Mouse (Mus musculus) kidney, adult 11 months (tissue): ENCODE data around the gene Fam110a.

Source experiments
- DNase-seq: peaks from one replicate; pipeline ENCODE4 v3.0.0; 2022

The Fam110a gene

DNA sequence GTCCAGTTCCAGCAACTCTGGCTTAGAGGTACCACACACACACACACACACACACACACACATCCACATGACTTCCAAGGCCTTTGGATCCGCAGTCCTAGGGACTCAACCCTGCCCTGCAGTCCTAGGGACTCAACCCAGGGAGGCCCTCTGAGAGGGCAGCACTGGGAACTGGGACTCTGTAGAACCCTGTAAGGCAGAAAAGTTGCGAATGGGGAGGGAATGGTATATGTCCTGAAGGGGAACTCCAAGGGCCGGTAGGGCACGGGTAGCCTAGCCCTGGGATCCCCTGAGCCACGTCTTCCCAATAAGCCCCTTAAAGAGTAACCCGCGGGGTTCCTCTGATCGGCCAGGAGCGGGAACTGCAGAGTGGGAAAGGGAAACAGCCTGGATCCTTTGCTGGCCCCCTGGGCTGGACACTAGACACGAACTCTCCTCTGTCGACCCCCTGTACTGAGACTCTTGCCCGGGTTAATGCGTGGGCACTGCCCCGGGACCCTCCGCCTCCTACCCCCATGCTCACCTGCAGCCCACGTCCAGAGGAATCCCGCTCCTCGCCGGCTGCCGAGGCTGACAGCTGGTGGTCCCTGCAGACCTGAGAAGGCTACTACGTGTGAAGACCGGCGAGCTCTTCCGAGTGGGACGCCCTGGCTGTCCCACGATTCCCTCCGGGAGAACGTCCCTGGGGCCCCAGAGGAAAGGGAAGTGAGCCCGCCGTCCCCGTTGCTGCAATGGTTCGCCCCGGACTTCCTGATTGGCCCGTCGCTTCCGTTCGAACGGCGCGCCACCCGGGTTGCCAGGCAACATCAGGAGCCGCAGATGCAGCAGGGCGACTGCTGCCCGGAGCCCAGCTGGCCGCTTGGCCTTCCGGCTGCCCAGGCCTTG is at the start of gene Fam110a:
TSS of gene Fam110a (minus strand) at position 750 of the 885 bp plus-strand sequence.
- DNase-seq, result peak; percentile 94

DNA sequence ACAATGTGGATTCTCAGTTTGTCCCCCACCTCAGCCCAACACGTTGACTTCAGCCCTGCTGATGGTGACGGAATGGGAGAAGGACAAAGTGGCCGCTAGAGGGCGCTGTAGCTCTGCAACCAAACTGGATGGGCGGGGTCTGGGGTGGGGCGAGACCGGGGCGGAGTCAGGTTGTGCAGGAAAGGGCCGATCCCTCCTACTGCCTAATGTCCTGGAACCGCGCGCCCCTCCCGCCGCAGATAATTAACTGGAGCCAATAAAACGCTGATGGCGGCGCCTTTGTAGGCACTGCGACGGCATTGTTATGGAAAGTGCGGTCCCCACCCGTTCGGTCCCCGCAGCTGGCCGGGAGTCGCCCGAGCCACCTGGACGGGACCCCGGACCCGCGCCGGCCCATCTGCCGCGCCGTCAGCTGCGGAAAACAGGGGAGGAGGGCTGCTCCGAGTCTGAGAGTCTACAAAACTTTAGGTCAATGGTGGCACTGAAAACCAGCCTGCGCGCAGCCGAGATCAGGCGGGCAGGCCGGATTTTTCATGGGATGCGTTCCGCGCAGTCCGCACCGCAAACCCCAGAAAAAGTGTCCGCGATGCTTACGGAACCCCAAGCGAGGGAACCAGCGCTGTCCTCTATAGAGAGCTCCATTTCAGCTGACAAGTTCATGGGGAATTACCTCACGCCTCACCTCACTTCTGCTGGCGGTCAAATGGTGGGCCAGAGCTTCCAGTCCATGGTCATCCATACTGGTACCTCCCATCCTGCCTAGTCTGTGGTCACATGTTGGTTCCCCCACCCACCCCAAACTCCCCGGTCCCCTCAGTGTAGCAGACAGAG is 49.4 kb upstream of the Fam110a start:
- peak; percentile 80 for DNase-seq

DNA sequence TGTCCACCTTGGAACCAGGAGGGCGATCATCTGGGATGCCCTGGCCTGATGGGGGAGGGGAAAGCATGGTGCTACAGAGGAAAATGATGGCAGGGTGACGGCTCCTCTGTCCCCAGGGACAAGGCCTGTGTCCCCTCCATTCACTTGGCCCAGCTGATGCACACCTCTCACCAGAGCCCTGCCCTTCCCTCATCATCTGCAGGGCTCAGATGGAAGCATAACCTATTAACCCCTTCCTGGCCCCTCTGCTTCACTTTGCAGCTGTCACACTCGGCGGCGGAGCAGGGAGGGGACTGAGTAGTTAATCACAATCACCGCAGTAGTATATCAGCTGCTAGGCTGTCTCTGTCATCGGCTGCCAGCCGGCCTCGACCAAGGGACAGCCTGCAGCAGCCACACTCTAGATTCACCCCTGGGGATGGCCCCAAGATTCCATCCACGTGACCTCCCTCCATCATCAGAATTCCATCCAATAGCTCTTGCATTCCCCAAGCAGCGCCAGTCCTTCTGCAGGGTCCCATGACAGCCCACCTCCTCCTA is 44.9 kb upstream of the Fam110a start:
- no peak for DNase-seq

DNA sequence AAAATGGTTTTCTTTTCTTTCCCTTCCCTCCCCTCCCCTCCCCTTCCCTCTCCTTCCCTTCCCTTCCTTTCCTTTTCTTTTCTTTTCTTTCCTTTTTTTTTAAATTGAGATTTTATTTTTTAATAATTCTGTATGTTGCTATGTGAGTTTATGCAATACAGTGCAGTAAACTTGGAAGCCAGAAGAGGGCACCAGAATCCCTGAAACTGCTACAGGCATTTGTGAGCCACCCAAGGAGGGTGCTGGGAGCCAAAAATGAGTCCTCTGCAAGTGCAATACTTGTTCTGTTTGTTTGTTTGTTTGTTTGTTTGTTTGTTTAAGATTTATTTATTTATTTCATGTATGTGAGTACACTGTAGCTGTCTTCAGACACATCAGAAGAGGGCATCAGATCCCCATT is 42.0 kb upstream of the Fam110a start:
- DNase-seq, result no peak

DNA sequence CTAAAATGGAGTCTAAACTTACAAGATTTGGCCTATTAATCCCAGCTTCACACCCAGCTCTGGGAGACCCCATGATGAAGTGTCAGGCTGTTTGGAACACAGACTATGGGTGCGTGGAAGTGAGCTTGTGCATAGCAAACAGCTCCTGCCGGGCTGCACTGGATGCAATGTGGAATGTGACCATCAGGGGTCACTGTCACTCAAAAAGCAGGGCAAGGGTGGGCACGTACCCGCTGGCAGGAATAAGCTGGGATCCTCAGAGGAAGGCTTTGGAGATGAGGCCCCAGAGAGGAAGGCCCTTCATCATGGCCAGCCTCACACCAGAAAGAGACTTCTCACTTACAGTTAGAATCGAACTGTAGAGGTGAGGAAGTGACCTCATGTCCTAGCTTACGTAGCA is 40.2 kb upstream of the Fam110a start:
- DNase-seq, result no peak

DNA sequence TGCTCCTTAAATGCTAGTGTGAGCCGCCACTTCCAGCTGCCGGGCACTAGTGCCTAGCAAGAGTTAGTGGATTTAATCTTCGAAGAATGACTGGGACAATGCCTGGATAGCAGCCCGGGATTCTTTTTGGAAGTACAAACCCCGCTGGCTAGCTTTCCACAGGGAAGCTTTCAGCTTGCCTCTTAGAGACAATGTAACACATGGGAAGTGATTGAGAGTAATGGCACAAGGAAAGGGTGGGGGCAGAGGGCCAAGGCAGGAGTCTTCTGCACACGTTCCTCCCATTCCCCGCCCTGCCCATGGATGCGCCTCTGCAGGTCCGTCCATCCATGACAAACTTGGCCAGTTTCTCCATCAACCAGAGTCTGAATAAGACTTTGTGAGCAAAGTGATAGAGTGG is 36.6 kb upstream of the Fam110a start:
- no peak for DNase-seq

DNA sequence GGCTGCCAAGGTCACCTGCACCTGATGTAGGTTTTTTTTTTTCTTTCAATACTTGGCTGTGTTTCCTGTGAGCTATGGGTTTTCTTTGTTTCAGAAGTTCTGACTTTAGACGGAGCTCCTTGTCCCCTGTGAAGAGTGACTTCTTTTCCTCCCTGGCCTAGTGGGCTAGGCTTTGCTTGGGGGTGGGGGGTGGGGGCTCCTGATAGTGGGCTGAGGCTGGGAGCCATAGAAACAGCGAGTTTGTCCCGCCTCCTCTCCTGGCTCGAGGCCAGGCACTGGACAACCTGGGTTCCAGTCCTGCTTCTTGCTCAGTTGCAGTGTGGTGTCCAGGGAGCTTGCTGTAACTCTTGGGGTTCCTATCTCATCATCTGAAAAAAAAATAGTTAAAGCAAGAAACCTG is 36.0 kb upstream of the Fam110a start:
- DNase-seq, result no peak

DNA sequence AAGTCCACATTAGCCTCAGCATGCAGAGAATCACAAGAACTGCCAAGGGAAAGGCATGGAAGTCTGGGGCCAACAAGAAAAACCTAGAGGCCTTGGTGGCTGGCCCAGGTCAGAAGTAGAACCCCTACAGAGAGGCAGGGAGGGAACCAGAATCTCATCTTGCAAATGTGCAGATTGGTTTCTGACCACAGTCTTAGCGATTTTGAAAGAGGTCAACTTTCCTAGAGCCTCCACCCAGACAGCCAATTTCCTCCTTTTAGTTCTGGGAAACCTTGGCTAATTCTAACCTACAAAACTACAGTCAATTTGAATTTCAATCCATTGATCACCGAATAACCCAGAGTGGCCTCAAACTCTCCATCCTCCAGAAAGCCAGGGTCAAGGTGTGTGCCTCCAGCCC is 32.7 kb upstream of the Fam110a start:
- no peak for DNase-seq

DNA sequence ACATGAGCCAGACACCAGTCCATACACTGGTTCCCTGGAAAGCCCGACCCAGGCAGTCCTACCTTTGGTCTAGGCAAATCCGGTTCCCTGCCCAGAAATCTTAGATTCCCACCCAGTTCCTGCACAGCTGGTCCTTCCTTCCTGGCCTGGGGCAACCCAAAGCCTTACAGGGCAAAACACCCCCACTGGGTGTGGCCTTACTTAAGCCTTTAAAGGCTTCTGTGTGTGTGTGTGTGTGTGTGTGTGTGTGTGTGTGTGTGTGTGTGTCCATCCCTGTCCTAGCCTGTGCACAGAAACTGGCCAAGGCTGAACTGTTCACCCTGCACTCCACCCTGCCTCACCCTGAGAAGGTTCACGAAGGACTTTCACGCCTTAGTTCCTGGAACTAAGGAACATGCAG is 32.2 kb upstream of the Fam110a start:
- DNase-seq, result peak; percentile 67

DNA sequence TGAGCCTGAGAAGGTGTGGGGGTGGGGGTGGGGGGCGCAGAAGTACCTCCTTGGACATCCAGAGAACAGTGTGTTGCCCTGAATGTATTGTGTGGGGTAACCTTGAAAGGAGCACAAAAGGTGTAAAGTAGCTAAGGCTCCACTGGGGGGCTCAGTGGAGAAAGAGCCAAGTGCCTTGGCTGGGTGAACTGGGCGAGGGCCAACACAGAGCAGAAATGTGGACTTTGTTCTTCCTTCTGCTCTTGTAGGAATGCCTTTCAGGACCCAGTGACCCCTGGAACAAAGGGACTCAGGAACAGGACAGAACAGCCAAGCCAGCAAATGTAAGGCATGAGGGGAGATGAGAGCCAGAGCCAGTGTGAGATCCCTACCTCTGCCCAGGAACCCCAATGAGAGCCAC is 31.7 kb upstream of the Fam110a start:
- DNase-seq, result peak; percentile 89

DNA sequence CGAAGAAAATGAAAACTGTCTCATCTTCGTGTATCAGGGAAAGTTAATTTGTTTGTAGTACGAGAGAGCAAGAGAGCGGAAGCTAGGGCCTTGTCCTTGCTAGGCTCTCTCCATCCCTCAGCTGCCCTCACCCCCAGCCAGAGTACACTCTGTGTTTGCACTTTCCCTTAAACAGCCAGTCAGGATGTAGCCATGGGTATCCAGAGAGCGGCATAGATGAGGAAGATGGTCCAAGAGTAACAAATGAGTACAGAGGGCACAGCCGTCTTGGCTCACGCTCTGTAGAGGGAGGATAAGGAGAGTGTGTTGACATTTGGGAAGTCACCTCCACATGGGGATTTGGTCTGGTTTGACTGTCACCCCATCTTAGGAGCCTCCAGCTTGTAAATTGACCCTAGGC is 30.6 kb upstream of the Fam110a start:
- peak; percentile 51 for DNase-seq

DNA sequence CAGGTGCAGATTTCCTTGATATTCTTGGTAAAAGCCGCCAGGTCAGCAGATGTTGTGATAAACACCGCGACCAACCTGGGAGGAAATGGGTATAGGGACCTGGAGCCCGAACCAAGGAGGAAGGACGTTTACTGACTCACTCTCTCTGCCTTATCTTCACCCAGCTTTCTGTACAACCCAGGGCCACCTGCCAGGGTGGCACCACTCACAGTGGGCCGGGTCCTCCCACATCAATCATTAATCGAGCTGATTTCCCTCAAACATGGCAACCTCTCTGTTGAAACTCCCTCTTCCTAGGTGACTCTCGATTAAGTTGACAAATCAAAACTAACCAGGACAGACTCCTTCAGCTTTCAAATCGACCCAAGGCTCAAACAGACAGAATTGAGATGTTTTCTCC is 30.2 kb upstream of the Fam110a start:
- DNase-seq, result no peak

DNA sequence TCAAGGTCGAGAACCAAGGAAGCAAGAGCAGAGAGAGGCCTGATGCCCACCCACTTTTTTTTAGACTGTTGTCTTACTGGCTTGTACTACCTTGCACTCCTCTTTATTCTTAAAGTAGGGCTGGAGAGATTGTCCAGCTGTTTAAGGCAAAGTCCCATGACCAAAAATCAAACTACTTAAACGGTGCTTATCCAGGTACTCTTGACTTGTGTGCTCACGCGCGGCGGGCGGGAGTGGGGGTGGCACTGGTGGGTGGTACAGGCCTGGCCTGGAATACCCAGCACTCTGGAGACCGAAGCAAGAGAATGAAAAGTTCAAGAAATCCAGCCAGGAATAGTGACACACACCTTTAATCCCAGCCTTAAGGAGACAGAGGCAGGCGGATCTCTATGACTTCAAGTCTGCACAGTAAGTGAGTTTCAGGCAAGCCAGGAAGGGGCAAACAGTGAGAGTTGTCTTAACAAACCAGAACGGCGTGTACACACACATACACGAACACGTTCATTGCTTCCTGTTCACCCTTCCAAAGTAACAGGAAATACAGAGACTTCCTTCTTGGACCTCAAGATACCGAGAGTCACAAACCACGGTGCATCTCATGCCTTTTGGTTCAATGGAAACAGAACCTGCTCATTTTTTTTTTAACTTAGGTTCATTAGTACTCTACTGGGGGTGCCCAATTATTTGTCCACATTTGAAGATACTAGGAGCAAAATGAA is 29.2 kb upstream of the Fam110a start:
- no peak for DNase-seq

DNA sequence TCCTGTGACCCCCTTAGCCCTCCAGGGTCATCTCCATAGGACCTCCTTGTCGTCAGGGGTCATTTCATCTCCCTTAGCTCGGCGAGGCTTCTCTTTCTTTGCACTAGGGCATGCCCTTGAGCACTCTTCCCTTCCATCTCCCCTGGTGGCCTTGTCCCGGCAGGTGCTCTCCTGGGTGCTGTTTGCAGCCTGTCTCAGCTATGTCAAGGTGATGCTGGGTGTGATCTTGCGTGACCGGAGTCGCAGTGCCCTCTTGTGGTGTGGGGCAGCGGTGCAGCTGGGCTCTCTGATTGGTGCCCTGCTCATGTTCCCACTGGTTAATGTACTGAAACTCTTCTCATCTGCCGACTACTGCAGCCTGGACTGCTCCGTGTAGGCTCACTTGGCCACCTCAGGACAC is 27.8 kb upstream of the Fam110a start:
- DNase-seq, result no peak

DNA sequence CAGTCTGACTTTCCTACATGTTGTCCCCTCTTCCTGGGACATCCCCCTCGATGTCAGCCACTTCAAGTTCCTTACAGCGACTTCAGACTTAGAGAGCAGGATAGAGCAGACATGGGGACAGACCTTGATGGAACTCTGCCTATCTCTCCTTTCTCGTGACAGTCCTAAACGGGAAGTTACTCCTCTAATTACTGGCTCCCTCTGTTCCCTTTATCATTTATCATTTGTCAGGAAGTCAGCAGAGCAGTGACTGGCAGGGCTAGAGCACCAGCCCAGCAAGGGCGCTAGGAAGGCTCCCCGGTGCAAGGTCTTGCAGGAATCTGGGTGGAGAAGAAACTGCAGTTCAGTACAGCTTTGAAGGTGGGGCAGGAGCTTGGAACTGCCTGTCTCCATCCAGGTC is 22.5 kb upstream of the Fam110a start:
- DNase-seq, result no peak

DNA sequence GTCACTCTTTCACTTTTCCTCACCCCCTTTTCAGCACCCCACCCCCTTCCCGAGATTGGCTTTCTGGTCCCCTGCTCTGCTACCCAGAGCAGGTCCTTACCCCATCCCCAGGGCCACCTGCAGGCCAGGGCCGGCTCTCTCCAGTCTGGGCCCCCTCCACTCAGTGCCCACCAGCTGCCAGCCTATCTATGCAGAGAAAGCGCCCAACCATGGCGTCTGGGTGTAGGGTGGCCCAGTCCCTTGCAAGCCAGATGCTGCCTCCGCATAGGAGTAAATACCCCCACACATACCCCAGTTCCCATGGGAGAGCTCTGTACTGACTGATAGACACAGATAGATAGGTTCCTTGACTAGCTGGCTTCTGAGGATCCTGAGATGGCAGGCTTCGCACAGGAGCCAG is 20.7 kb upstream of the Fam110a start:
- DNase-seq, result no peak

DNA sequence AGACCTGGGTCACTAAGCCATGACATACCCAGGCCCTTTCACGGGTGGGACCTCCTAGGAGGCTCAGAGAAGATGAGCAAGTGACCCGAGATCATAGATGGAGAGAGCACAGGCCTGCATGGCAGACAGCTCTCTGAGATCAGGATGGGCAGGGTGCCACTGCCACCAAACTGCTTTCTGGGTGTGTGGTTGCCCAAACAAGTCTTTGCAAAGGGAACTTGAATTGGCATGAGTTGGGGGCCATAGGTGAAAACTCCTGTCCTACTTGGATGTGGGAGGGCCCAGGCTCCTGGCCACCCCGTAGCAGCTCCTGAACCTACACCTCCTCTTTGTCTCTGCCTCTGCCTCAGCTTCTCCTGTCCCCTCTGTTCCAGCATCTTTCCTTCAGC is 20.3 kb upstream of the Fam110a start:
- no peak for DNase-seq

DNA sequence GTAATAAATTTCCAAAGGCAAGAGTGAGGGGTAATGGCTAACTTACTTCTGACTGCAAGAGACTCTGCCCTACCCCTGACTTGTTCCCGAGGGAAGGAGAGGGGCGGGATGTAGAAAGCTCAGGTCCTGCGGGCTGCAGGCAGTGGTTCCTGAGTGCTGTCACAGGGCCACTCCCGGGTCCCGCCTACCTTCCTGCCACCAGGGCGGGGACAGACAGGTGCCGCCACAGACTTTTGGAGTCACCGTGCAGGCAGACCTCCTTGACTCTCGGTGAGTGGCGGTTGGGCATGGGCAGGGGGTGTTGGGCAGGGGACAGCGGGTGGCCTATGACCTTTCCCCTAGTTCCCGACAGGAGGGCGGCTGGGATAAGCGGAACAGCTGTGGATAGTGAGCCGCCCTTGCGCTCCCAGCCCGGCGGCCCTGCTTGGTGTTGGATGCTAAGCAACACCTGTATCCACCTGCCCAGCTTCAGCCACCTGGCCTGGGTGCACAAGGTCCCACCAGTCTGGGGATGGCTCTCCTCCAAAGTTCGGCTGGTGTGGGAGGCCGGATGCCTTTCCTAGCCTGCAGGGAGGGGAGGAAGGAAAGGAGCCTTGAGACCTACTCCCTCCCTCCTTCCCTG is 19.8 kb upstream of the Fam110a start:
- peak; percentile 72 for DNase-seq

DNA sequence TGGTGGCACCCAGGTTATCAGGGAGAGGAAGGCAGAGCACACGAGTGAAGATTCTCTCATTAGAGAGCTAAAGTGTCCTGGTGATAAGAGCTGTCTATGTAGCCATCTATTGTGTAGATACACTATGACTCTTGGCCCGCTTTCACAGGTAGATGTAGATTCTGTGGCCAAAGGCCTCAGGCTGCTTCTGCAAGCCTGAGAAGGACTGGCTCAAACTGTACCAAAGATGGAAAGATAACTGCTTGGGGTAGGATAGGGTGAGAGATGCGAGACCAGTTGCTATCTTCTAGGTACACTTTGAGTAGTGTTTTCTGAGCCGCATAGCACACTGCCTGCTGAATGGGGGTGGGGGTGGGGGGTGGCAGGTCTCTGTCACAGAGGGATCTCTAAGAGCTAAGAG is 18.9 kb upstream of the Fam110a start:
- no peak for DNase-seq

DNA sequence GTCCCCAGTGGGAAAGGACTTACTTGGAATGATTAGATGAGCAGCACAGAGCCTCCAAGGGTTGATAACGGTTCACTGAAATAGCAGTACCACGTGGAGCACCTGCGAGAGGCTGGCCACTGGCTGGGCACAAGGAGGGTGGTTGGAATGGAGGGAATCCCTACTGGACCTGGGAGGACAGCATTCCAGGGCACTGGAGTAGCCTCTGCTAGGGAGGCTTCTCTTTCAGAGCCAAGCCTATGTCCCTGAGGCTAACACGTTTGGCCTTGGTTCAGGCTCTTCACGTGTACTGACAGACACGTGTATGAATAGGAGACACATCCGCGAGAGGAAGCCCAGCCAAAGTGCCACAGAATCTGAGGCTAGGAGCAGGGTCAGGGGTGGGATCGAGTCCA is 18.5 kb upstream of the Fam110a start:
- DNase-seq, result peak; percentile 77

DNA sequence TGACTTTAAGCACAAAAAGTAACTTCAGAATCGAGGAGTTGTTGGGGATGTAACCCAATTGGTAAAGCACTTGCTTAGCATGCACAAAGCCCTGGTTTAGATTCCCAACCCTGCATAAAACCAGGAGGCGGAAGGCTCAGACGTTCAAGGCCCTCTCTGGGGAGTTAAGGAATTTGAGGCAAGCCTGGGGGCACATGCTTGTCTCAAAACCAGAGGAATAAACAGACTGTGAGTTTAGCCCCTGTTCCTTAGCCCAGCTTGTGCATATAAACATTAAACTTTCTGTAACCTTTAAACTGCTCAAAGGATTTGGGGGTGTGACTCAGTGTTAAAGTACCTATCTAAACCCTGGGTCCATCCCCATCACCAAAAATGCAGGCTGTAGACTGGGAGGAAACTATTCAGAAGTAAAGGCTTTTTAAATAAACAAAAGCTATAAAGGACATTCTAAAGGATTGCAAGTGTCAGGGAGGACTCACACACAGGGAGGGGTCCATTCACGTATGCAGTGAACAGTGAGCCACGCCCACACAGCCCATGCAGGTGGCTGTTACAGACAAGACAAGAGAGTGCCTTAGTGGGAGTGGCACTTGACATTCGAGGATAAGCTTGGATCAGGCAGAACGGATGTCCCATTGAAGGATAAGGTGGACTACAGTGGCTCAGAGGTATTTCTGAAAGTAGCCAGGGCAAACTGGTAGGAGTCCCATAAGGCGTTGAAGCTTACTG is 17.9 kb upstream of the Fam110a start:
- no peak for DNase-seq

DNA sequence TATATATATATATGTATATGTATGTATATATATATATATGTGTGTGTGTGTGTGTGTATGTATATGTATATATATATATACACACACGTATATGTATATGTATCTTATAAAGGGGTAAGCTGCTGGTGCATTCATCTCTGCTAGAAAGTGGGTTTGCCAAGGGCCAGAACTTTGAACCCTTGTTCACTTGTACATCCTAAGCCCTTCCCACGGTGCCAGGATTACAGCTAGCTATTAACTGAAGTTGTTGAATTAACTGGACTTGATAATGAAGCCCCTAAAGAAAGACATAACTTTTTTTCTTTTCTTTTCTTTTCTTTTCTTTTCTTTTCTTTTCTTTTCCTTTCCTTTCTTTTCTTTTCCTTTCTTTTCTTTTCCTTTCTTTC is 17.2 kb upstream of the Fam110a start:
- DNase-seq, result peak; percentile 70
